Mouse (Mus musculus) frontal cortex, adult 2 months (tissue): ENCODE data around the gene Slc37a1. TPM values are rescaled to one million over a fixed set of nuclear protein-coding genes. Genes with fewer than 3 reads are reported as not detected.

ENCODE experiments used
- DNase-seq, 2 experiments: peaks; one replicate each; pipeline ENCODE4 v3.0.0; 2022; ENCODE audit warnings: low spot score in 1 of 2; ENCODE audit errors: extremely low spot score in 1 of 2
- polyA plus RNA-seq: library from polyadenylated mRNA; depleted of rRNA; stranded (reverse); fragments of >200 nt; gene quantifications from 2 replicates; pipeline ENCODE4 v1.2.3, GENCODE M21; 2012; rRNA removed

Gene Slc37a1
- polyA plus RNA-seq, 1 experiment = 13.3 TPM

DNA sequence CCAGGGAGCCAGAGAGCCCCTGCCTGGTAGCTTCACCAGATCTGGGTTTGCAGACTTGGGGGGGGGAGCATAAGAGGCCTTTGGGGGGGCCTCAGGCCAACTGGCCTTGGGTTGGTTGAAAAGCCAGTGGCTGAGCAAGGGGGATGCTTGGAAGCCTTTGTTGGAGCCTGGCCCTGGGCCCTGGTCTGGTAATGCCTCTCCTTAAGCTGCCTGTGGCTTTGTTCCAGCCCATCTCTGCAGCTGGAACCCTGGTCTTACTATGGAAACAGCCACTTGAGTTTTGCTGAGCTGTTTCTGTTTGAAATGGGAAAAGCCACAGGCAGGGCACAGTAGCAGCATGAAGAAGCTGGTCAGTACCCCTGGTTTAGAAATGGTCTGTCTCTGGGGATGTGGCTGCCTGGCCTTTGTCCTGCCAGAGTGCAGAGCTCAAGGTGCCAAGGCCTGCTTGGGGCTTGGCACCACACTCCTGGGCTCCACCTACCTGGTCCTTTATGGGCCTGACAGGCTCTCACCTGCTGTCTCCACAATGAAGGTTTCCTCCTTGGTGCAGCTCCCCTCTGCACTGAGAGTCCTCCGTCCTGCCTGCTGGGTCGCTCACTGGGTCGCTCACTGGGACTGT, 102.9 kb downstream of the Slc37a1 start:
- DNase-seq = no peak

DNA sequence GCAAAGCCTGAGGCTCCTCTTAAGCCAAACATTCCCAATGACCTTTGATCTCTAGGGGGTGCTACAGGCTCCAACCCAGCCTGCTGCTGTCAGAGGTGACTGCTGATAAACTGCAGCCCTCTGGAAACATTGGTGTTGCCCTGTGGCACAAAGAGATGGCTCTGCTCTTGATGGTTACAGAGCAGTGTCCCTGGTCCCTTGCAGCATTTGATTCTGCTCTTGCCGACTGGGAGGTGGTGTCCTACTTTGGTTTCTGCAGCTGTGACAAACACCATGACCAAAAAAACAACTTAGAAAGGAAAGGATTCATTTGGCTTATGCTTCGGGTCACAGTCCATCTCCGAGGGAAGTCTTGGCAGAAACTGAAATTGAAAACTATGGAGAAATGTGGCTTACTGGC, 104.9 kb downstream of the Slc37a1 start:
- DNase-seq = no peak

DNA sequence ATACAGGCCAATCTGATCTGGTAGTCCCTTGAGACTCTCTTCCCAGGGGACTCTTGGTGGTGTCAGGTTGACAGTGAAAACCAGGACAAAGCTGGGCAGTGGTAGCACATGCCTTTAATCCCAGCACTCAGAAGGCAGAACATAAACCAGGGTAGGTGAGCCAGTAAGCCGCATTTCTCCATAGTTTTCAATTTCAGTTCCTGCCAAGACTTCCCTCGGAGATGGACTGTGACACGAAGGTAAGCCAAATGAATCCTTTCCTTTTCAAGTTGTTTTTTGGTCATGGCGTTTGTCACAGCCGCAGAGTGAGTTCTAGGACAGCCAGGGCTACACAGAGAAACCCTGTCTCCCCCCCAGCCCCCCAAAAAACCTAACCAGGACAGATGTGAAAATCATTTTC, 105.4 kb downstream of the Slc37a1 start:
- DNase-seq = no peak

DNA sequence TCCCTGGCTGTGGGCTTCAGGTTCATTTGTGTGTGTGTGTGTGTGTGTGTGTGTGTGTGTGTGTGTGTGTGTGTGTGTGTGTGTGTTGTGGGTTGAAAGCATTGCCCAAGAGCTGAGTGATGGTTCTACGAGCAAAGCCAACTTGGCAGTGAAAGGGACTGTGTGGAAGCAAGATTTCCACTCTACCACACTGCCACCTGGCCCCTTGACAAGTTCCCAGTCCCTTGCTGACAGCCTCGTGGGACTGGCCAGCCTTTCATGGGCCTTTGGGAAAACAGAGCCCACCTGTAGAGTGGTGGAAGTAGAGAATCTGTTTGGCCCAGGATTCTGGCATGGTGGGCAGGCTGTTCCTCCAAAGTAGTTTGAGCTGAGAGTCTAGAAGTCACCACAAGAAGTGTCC, 107.2 kb downstream of the Slc37a1 start:
- DNase-seq = no peak

DNA sequence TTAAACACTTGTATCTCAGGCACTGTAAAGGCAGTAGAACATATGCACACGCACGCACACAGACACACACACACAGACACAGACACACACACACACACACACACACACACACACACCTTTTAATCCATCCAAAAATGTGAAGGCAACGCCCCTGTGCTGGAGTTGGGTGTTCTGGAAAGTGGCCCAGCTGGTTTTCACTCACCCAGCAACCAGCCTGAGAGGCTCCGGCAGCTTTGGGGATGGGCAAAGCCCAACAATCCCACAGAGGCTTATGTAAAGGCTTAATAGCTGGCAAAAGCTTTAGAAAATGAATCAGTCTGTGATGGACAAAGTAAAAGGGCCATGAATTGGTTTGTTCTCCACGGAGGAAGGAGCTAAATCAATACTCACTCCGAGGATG, 113.7 kb downstream of the Slc37a1 start:
- DNase-seq = peak in 1 of 2 experiments; percentile 43

Other genes starting within 250 kb of the Slc37a1 start
- gene Abcg1, start 229.1 kb upstream of the Slc37a1 start, polyA plus RNA-seq = 29.5 and 29.6 TPM in 2 replicates
- gene Tff3, start 157.1 kb upstream of the Slc37a1 start, polyA plus RNA-seq = 0.24 and 1.8 TPM in 2 replicates
- not detected in 2 replicates for gene Tff2, start 142.5 kb upstream of the Slc37a1 start, polyA plus RNA-seq
- gene Tff1, start 121.5 kb upstream of the Slc37a1 start, polyA plus RNA-seq = not detected in 2 replicates
- 0.04 TPM in 1 of 2 replicates, not detected in the other for gene Tmprss3, start 87.8 kb upstream of the Slc37a1 start, polyA plus RNA-seq
- gene Ubash3a, start 78.9 kb upstream of the Slc37a1 start, polyA plus RNA-seq = not detected in 2 replicates
- 4.7 and 4.8 TPM in 2 replicates for gene Rsph1, start 9.4 kb upstream of the Slc37a1 start, polyA plus RNA-seq
- 28.6 and 29.6 TPM in 2 replicates for gene Pde9a, start 99.4 kb downstream of the Slc37a1 start, polyA plus RNA-seq
- 24.8 and 30.3 TPM in 2 replicates for gene Wdr4, start 233.2 kb downstream of the Slc37a1 start, polyA plus RNA-seq
- 313 and 363 TPM in 2 replicates for gene Ndufv3, start 233.3 kb downstream of the Slc37a1 start, polyA plus RNA-seq